Mouse (Mus musculus) left cerebral cortex, adult 8-10 months (tissue): ENCODE data around the gene Synpr. TPM values are rescaled to one million over a fixed set of nuclear protein-coding genes. Genes with fewer than 3 reads are reported as not detected.

Experiments
- DNase-seq, 2 experiments: peaks; one replicate each; pipeline ENCODE4 v3.0.0; 2022; ENCODE audit warnings: low spot score in 2 of 2
- total RNA-seq, 4 experiments: library from RNA; stranded (reverse); gene quantifications; 2 replicates each; pipeline ENCODE4 v1.2.4; 2022

Gene Synpr
- total RNA-seq, 4 experiments from 2014 or later: 121 to 163 (median 141) TPM

DNA sequence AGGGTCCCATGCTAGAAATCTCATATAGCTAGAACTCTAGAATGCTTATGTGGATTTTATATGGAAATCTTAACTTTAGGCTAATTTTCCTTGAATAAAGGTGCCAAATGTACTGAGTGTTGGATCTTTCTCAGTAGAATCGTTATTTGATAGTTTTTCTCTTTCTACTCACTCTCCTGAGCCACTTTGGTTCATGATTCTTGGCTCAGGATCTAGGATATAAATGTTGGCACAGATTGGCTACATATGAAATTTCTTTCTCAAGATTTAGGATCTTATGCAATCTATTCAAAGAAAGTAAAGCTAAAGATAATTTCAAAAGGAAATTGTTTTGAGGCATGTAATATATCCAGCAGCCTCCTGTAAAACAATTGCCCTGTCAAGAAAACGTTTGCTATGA lies 263.2 kb downstream of the Synpr start:
- DNase-seq: no peak

DNA sequence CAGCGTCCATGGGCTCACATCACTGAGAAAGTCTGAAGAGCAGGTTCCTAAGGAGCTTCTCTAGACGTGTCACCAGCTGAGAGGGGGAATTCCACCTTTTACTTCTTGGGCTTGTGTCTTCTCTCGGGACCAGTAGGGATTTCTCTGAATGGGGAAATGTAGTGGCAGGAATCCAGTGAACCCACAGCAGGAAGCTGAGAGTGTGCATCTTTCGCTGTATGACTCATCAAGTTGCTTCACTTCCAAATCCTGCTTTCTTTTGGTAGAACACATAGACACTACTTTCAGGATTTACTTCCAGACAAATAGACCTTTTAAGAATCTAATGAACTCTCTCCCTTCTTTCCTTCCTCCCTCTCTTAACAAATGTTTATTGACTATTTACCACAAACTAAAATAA lies 266.6 kb downstream of the Synpr start:
- DNase-seq: no peak

DNA sequence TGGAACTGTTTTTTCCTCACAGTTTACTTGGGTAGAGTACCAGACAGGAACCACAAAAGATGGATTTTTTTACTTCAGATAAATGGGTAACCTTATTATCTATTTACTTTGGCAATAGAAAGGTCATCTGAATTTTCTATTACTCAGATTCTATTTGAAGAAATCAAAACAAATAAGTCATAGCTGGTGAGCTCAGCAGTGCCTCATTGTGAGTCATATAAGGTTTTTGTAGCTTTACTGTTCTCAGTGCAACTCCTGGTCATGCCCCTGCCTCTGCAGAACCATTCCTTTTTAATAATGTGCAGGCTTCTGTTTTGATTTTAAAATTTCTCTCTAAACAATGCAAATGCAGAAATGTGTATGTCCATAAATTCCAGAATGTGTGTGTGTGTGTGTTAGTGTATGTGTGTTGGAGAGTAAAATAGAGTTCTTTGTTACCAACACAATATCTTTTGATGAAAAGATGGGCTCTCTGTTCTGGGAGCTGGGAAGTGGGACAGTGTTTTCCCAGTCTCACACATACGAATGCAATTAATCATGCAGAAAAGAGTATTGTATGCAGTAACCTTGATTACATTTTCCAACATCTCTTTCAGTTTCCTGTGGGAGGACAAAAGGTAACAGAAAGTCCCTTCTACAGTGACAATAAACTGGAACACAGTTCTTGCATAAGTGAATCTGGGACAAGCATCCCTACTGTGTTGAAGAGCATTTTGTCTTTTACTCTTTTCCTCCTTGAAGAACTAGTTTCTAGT lies 269.2 kb downstream of the Synpr start:
- DNase-seq: no peak

DNA sequence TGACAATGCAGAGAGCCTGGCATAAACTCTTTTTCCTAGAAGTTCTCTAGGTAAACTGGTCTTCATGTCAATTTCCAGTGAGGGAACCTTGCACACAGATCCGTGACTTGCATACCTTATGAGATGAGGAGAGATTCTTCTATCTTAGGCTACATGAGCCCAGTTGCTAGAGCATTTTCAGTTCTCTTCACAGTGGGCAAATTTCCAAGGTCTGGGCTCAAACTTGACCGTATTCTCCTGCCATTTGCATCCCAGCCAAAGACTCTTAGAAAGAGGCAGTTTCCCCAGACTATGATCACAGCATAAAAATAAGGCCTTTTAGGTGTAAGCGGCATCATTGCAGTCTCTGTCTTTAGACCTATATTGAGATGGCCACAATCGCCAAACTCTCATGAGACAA lies 270.1 kb downstream of the Synpr start:
- DNase-seq: no peak

DNA sequence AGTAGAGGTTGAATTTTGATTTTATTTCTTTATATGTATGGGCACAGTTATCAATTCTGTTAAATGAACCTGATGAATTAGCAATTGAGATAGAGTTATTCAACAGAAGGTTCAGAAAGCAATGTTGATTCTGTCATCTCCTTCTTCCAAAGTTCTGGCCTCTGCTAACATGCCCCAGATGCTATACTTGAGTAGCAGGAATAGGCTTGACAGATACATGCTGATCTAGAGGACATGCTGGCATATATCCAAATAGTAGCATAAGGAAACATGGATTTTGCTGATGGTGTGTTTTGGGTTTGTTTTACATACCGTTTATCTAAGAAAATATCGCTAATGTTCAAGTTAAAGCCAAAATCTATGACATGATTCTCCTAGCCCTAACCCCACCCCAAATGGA lies 273.5 kb downstream of the Synpr start:
- no peak for DNase-seq

DNA sequence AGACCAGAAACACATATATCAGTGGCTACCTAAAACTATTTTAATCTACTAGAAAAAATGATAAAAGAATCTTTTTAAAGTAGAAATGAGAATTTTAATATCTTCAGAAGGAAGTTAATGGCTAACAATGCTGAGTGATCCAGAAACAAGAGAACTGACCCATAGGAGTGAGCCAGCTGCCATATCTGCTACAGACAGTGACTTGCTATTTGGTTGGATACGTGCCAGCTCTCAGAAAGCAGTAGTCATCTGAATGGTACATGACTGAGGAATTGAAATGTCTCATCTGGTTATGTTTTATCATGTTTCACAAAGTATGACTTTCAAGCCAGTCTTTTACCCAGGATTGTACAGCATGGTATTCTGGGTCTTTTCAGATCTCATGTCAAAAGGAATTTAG lies 282.7 kb downstream of the Synpr start:
- DNase-seq: no peak

DNA sequence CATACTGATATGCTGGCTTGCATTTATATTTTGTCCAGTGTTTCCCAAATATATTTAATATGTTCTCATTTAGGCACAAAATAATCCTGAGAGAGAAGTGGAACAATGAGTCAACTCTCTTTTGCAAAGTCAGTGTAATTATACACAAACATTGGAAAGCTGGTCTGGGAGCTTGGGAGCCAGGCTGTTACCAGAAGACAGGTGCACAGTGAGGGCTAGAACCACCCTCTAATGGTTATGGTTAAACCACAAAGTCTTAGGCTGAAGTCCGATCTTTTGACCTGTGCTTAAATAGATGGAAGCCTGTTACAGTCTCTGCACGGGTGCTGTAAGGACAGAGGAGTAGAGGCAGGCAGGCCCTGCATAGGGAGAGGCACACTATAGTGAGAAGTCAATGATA lies 283.4 kb downstream of the Synpr start:
- DNase-seq: no peak

DNA sequence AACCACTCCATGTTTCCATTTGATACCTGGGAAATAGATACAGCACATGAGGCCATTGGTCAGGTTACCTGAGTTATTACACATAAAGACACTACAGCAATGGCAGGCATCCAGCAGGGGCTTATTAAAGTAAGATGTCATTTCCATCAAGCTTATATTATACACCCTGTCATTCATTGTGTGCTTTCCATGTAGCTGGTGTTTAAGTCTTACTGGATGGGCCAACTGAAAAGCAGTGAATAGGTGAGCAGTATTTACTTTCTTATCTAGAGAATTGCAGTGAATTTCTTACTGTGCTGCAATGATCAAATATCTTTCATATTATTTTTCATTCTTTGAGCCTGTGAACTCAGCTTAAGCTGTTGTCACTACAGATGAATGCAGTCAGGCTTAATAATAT lies 287.4 kb downstream of the Synpr start:
- no peak for DNase-seq

DNA sequence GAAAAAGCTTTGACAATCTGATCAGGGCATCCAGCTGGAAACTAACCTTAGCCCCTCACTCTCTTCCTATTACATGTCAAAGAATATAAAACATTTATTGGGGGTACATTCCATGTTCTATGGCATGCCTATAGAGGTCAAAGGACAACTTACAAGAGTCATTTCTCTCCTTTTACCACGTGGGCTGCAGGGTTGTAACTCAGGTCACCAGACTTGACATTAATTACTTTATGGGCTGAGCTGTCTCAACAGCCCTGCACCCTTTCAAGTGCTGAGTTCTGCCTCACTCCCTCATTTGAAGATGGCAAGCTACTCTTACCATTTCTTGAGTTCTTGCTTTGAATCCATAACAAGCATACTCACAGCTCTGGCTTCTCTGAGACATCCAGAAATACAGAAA lies 287.9 kb downstream of the Synpr start:
- DNase-seq: no peak

DNA sequence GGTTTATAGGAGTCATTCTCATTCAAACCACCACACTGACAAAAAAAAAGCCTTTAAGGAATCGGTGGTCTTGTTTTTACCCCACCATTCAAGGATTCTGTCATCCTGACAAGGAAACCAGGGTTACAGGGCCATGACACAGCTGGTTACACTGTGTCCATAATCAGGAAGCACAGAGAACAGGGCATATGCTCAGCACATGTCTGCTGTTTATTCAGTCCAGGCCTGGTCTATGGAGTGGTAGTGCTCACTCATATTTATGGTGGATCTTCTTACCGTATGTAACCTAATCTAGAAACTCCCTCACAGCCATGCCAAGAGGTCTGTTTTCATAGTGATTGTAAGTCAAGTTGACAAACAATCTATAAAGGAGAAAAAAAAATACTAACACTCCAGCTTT lies 293.5 kb downstream of the Synpr start:
- DNase-seq: no peak

DNA sequence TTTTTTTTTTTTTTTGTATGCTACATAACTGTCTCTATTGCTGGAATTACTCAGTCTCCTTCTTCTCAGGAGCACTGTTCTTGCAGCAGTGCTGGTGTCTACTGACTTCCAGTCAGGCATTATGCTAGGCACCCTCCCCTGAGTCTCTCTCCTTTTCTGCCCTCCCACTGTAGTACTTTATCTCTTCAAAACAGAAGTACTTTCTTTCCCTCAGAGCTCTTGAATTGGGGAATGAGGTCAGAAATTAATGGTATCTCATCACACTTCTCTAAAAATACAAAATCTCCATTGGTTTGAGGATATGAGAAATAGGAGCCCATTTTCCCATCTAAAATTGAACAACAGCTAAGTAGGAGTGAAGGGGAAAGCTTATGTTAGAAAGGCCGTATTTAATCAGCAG lies 294.2 kb downstream of the Synpr start:
- no peak for DNase-seq

DNA sequence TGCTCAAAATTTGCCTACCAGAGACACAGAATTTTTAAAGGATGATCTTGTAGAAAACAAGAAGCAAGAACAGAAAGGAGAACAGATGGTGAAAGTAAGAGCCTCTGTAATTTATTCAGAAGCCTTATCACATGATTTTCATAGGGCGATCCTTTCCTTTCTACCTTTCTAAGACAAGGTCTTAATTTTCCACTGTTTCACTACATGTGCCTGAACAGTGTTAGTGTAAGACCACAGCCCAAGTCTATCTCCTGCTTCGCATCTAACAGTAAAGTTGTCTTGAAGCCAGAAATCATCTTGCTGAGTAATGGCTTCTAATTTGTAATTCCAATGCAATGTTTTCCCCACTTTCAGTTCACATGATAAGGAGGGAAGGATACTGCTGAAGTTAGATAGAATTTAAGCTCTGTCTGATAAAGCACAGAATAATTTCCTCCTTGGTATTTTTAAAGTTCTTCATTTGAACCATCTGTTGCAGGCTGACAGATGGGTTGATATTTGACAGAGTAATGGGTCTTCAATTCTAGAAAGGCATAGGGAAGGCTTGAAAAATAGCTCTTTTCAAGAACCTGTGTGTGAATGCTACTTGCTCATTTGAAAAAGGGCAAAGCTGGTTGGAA lies 308.9 kb downstream of the Synpr start:
- DNase-seq: no peak

DNA sequence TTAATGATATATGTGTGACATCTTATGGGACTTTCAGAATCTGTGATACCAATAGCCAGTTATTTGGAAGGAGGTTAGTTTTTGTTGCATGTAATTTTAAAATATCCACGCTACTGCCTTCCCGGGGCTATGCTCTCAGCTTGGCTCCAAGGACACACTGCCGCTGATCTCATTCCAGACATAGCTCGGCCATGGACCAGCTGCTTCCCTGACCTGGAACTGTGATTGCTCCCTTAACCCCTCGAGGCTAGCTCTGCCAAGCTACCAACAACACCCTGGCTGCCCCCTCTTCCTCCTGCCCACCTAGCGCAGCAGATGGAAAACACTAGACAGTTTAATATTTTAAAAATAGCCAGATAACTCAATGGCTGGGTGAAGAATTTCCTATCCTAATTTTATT lies 311.7 kb downstream of the Synpr start:
- no peak for DNase-seq

DNA sequence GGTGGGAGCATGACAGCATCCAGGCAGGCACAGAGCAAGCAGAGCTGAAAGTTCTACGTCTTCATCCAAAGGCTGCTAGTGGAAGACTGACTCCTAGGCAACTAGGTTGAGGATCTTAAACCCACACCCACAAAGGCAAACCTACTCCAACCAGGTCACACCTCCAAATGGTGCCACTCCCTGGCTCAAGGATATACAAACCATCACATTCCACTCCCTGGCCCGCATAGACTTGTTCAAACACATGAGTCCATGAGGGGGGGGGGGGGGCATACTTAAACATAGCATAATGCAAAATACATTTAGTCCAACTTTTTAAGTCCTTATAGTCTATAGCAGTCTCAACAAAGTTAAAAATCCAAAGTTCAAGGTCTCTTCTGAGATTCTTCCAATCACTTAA lies 312.6 kb downstream of the Synpr start:
- no peak for DNase-seq

DNA sequence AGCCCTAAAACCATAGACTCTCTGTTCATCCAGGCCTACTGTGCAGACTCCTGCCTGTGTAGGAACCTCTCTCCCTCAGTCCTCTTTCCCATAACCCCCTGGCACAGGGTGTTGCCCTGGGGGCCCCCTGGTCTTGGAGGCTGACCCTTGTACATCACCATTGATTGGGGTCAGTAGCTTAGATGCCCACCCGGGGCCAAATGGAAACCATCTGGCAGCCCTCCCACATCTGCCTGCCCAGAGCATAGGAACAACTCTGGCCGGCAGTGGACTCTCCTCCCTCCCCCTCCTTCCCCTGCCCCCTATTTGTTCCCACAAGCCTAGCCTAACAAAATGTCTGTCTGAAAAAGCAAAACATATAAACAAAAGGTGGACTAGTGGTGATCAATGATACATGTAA lies 336.0 kb downstream of the Synpr start:
- DNase-seq: no peak

DNA sequence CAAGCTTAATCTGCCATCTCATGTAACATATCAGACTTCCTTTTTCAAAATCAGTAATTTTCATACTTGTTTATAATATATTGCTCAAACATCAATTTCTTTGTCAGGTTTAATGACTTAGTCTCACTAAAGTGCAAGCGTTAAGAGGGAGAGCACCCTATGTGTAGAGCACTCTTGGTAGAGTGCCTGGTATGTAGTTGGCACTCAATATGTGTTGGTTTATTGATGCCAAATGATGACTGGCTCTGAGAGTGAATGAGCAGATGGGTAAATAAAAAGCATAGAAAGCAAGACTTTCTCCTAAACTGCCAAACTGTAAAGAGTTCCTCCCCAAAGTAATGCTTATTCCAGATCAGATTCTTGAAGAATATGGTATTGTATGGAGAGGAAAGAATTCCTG lies 365.3 kb downstream of the Synpr start:
- no peak for DNase-seq

DNA sequence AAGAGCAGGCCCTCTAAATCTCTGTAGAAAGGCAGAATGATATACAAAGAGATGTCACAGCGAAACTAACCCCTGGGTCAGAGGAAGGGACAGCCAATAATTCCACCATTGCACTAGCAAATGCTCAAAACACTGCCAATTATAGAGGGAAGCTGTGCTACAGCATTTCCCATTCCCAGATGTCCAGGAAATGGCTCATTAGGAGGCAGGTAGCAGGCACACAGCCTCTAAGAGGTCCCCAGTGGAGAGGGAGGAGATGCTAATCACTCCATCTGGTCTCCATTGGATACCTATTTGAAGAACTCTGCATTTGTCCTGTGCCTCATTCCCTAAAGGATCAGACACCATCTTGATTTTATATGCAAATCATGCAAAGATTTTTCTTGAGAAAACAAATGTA lies 366.5 kb downstream of the Synpr start:
- no peak for DNase-seq

DNA sequence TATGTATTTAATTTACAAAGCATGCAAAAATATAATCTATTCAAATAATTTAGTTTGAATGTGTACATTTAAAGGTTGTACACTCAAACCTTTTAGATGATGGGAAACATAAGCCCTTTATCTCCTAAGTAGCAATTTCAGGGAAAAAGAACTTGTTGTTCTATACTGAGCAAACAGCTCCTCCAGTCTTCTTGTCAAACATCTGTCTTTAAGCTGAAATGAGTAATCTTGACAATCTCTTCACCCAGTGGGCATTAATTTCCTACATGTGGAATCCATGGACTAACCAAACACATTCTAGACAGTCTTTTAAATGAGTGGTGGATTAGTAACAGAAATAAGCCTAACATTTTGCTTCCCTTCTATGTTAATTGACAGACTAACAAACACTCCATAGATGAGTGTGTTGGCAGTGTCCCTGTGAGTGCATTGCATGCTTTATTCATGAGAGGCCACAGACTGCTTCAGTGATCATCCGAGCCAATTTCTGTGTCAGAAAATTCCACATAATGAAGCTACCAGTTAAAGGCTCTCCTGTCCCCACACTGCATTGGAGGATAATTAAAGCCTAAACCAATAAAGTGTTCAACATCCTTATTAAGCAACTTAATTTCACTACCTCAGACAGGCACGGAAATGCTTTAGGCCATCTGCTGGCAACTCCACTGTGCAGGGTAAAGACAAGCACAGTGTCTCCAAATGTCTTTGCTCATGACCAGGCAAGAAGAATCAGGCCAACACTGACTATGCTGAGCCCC lies 367.1 kb downstream of the Synpr start:
- no peak for DNase-seq
